Mouse (Mus musculus) ovary, adult 18-20 months (tissue): ENCODE data around the gene Ptprc.

ENCODE experiments used
- DNase-seq: peaks from one replicate; pipeline ENCODE4 v3.0.0; 2022; ENCODE audit warnings: low spot score, mixed read lengths

Gene Ptprc

GRCm38 (mm10) chr1:138148844-138149243, 26.7 kb downstream of the Ptprc start:
- no peak for DNase-seq

- no peak for DNase-seq
Measured at GRCm38 (mm10) chr1:138145571-138145970, 29.9 kb downstream of the Ptprc start.

- DNase-seq, result no peak
Measured at GRCm38 (mm10) chr1:138145148-138145547, 30.4 kb downstream of the Ptprc start.

- DNase-seq, result no peak
Measured at GRCm38 (mm10) chr1:138144365-138144764, 31.1 kb downstream of the Ptprc start.

DNA sequence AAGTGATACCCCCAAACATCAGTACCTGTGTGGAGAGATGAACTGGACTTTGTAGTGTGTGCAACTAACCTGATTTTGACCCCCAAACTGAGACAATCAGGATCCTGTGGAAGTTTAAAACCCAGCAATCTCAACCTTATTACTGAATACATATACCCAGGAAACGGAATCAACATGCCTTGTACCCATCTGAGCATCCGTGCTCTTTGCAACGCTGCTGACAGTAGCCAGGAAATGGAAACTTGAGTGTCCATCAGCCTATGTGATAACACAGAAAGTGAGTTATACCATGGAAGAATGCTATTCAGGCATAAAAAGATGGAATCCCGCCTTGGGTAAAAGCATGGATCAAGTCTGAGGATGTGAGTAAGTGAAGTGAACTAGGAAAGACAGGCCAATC, 34.7 kb downstream of the Ptprc start:
- no peak for DNase-seq

GRCm38 (mm10) chr1:138137696-138138095, 37.8 kb downstream of the Ptprc start:
- DNase-seq, result no peak

- no peak for DNase-seq
Measured at GRCm38 (mm10) chr1:138137024-138137577, 38.4 kb downstream of the Ptprc start.

- DNase-seq, result peak; percentile 41
Measured at GRCm38 (mm10) chr1:138136373-138136779, 39.1 kb downstream of the Ptprc start.

- no peak for DNase-seq
Measured at GRCm38 (mm10) chr1:138135637-138136372, 39.7 kb downstream of the Ptprc start.

GRCm38 (mm10) chr1:138135117-138135516, 40.4 kb downstream of the Ptprc start:
- no peak for DNase-seq

GRCm38 (mm10) chr1:138134324-138134723, 41.2 kb downstream of the Ptprc start:
- DNase-seq, result no peak

DNA sequence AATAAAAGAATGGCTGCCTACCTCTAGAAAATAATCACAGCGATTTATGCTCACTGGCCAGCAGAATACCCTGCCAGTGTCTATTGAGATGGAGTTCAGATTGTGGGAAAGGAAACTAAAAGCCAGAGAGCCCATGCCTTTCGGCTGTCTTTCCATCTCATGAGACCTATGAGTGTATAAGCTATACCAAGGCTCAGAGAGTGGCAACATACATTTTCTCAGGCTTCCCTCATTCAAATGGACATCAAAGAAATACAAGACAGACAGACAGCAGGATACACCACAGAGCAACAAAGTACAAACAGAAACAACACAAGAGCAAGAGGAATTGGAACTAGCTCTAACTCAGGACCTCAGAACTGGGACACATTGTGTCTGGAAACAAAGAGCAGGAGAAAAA, 43.8 kb downstream of the Ptprc start:
- no peak for DNase-seq

- no peak for DNase-seq
Measured at GRCm38 (mm10) chr1:138130145-138130544, 45.4 kb downstream of the Ptprc start.

DNA sequence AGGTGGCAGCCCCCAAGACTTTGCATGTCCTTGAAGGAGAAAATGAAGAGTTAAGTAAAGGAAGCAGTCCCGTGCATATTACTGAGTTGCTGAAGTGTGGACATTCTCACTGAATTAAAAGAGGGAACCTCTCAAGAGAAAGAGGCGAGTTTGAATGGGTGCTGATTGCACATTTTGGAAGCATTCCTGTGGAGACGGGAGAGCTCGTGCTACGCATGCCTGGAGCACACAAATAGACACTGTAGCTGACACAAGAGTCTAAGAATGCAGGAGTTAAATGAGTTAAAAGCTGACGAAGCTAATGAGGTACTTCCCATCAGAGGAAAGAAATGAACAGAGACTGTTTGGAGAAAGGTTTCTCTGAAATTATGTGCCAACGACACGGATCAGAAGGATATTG, 48.7 kb downstream of the Ptprc start:
- no peak for DNase-seq

DNA sequence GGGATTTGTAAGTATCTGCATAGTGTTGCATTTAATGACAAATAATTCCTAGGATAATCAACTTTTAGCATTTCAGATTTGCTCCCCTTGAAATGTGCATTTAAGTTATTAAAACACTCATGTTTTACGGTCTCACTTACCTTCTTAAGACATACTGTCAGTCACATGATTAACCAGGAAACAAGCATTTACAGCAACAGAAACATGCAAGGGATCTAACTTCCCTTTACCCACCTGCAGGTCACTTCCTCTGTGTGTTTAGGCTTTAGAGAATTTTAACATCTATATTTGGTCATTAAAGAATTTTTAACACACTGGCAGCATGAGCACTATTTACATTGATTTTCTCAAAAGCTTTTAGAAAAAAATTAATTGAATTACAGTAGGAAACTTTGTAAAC, 50.2 kb downstream of the Ptprc start:
- DNase-seq, result no peak

GRCm38 (mm10) chr1:138123866-138124265, 51.6 kb downstream of the Ptprc start:
- no peak for DNase-seq

DNA sequence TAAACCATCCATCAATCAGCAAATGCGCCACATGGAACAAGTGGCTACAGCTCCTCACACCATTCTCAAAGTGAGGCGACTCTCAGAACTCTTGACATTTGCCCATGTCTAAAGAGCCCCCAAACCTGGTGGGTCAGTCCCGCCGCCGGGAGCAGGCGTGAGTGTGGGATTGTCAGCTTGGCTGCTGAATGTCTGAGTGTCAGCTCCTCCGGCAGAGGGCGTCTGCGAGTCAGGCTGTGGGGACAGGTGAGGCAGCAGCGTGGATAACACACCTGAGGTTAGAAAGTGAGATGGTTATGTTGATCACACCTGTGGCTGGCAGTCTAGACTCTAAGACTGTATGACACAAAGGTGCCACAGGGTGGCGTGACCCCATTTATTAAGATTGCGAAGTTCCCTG, 55.6 kb downstream of the Ptprc start:
- no peak for DNase-seq

- DNase-seq, result no peak
Measured at GRCm38 (mm10) chr1:138093219-138093618, 82.3 kb downstream of the Ptprc start.

- DNase-seq, result no peak
Measured at GRCm38 (mm10) chr1:138085810-138086209, 89.7 kb downstream of the Ptprc start.

DNA sequence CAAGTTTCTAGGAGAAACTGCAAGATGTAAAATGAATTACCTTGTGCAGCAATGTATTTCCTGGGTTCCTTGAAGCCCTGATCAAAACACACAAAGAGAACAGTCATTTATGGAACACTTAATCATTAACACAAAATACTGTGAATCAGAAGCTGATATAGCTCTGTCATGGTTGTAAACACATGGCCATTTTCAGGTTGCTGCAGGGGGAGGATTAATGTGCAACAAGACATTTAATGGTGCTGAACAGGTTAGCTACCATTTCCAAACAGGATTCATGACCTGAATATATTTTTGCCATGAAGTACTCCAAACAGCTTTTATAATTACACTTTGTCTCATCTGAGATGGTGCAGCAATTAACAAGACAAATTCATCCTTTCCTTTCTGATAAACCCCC, 91.8 kb downstream of the Ptprc start:
- DNase-seq, result no peak

- no peak for DNase-seq
Measured at GRCm38 (mm10) chr1:138080308-138080707, 95.2 kb downstream of the Ptprc start.

DNA sequence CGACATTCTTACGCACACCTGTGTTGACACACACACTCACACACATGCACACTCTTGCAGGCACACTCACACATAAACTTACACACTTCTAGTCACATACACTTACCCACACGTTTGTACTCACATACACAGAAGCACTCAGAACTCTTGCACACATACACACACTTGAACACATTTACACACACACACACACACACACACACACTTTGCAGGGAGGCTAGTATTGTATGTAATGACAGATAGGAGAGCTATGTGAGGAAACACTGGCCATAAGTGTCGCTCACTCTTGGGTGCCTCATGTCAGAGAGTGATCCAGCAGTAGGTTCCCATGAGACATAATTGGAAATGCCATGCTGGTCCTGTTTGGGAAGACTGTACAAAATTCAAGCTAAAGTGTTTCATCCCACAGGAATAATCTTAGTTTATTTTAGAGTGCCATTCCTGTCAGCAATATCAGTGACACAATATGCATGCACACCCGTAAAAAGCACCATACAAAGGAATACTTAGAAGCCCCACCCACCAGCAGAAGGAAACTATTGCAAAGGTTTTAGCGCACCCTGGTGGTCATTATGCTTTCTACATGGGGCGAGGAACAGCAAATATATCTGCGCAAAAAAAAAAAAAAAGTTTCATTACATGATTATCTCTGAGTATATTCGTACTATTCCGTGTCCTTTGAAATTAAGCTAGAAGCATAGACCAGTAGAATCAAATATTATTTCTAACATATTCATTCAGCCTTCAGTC, 131.1 kb downstream of the Ptprc start:
- peak; percentile 30 for DNase-seq

- no peak for DNase-seq
Measured at GRCm38 (mm10) chr1:138040556-138040955, 135.0 kb downstream of the Ptprc start.
